Mouse (Mus musculus): ENCODE data around the gene Fbxl15. TPM values are rescaled to one million over a fixed set of nuclear protein-coding genes. Genes with fewer than 3 reads are reported as not detected.

Gene Fbxl15
- polyA plus RNA-seq, 1 experiment from 2014 or later: 15.5 TPM

GRCm38 (mm10) chr19:46362104-46362503 lies 34.1 kb downstream of the Fbxl15 start:
- Histone ChIP-seq H3K27ac (no peak overlapping the region), H3K27me3 (peaks cover 22% of the 10 kb centered on the region), H3K4me1 (peaks cover 5% of the 10 kb centered on the region), H3K4me3 (no peak overlapping the region), H3K4me2 (replicated peaks) (no peak overlapping the region), H3K9me3 (no peaks in the 10 kb centered on the region), H3K36me3 (no peaks in the 10 kb centered on the region), H3K9ac (no peak overlapping the region)
- WGBS: 85% methylated on average over 8 of the region's 8 CpGs
- no peak for ATAC-seq (ENCODE audit: low FRiP score, low read depth)

GRCm38 (mm10) chr19:46363294-46364009 lies 35.5 kb downstream of the Fbxl15 start:
- Histone ChIP-seq H3K27ac (no peak overlapping the region), H3K4me2 (replicated peaks) (no peak overlapping the region), H3K9ac (no peak overlapping the region), H3K4me3 (no peak overlapping the region), H3K36me3 (no peaks in the 10 kb centered on the region), H3K27me3 (peaks cover 8% of the 10 kb centered on the region), H3K4me1 (no peaks in the 10 kb centered on the region), H3K9me3 (no peaks in the 10 kb centered on the region)
- ATAC-seq (ENCODE audit: low FRiP score, low read depth): no peak
- WGBS: 75% methylated on average over 11 of the region's 11 CpGs

GRCm38 (mm10) chr19:46367798-46368590 lies 40.0 kb downstream of the Fbxl15 start:
- no peak overlapping the region for H3K27ac ChIP-seq
- H3K36me3 ChIP-seq: no peaks in the 10 kb centered on the region
- no peak overlapping the region for H3K4me3 ChIP-seq
- no peak for ATAC-seq (ENCODE audit: low FRiP score, low read depth)
- no peak overlapping the region for H3K4me2 ChIP-seq (replicated peaks)
- H3K9ac ChIP-seq: no peak overlapping the region
- no peaks in the 10 kb centered on the region for H3K4me1 ChIP-seq
- 81% methylated on average over 23 of the region's 23 CpGs for WGBS
- no peaks in the 10 kb centered on the region for H3K27me3 ChIP-seq
- no peaks in the 10 kb centered on the region for H3K9me3 ChIP-seq

- WGBS: 18% methylated on average over 4 of the region's 4 CpGs
- H3K4me1 ChIP-seq: no peaks in the 10 kb centered on the region
- no peak overlapping the region for H3K4me2 ChIP-seq (replicated peaks)
- no peak for ATAC-seq (ENCODE audit: low FRiP score, low read depth)
- no peak overlapping the region for H3K9ac ChIP-seq
- no peaks in the 10 kb centered on the region for H3K27me3 ChIP-seq
- H3K27ac ChIP-seq: no peak overlapping the region
- no peak overlapping the region for H3K4me3 ChIP-seq
- H3K36me3 ChIP-seq: no peaks in the 10 kb centered on the region
- H3K9me3 ChIP-seq: no peaks in the 10 kb centered on the region
Observed at GRCm38 (mm10) chr19:46369204-46369603, 41.2 kb downstream of the Fbxl15 start.

- H3K9me3 ChIP-seq: no peaks in the 10 kb centered on the region
- WGBS: 55% methylated on average over 21 of the region's 21 CpGs
- no peak overlapping the region for H3K9ac ChIP-seq
- H3K27ac ChIP-seq: no peak overlapping the region
- H3K27me3 ChIP-seq: no peaks in the 10 kb centered on the region
- peaks cover 34% of the 10 kb centered on the region for H3K36me3 ChIP-seq
- H3K4me1 ChIP-seq: peaks cover 7% of the 10 kb centered on the region; the same call in 1 of the 2 replicates
- ATAC-seq (ENCODE audit: low FRiP score, low read depth): no peak
- H3K4me3 ChIP-seq: no peak overlapping the region
- H3K4me2 ChIP-seq (replicated peaks): no peak overlapping the region
Observed at GRCm38 (mm10) chr19:46374477-46375088, 46.6 kb downstream of the Fbxl15 start.

- no peaks in the 10 kb centered on the region for H3K9me3 ChIP-seq
- no peak overlapping the region for H3K4me2 ChIP-seq (replicated peaks)
- peaks cover 43% of the 10 kb centered on the region for H3K36me3 ChIP-seq
- 67% methylated on average over 5 of the region's 5 CpGs for WGBS
- no peak overlapping the region for H3K4me3 ChIP-seq
- H3K27ac ChIP-seq: no peak overlapping the region
- no peak overlapping the region for H3K9ac ChIP-seq
- H3K27me3 ChIP-seq: no peaks in the 10 kb centered on the region
- ATAC-seq (ENCODE audit: low FRiP score, low read depth): no peak
- H3K4me1 ChIP-seq: peaks cover 7% of the 10 kb centered on the region; the same call in 1 of the 2 replicates
Observed at GRCm38 (mm10) chr19:46375489-46375888, 47.5 kb downstream of the Fbxl15 start.

- Histone ChIP-seq H3K4me1 (peaks cover 7% of the 10 kb centered on the region; the same call in 1 of the 2 replicates), H3K27me3 (no peaks in the 10 kb centered on the region), H3K4me3 (no peak overlapping the region), H3K36me3 (peaks cover 47% of the 10 kb centered on the region), H3K4me2 (replicated peaks) (no peak overlapping the region), H3K27ac (no peak overlapping the region), H3K9me3 (no peaks in the 10 kb centered on the region), H3K9ac (no peak overlapping the region)
- no peak for ATAC-seq (ENCODE audit: low FRiP score, low read depth)
- 48% methylated on average over 4 of the region's 4 CpGs for WGBS
Observed at GRCm38 (mm10) chr19:46375891-46376290, 47.9 kb downstream of the Fbxl15 start.

MicroRNA genes within 50 kb of the gene (microRNA counts, 519-probe panel; counts per million panel counts)
- microRNA mmu-miR-146b: 1,812 counts per million, percentile 21 among the panel's probes with 10 or more counts

Small RNA genes lying within 50 kb of the gene (microRNA-seq; reads per million reads assigned to microRNA genes)
- gene Mir146b: not detected

Other genes starting within 250 kb of the Fbxl15 start
- 0.52 and 0.59 TPM in 2 replicates for gene Elovl3, start 196.3 kb upstream of the Fbxl15 start, polyA plus RNA-seq (2015; fragmentation: Nextera tagmentation; extraction: Ambion mirVana)
- gene Pitx3, start 179.9 kb upstream of the Fbxl15 start, polyA plus RNA-seq (2015; fragmentation: Nextera tagmentation; extraction: Ambion mirVana): 6.8 and 9.1 TPM in 2 replicates
- gene Gbf1, start 175.7 kb upstream of the Fbxl15 start, polyA plus RNA-seq (2015; fragmentation: Nextera tagmentation; extraction: Ambion mirVana): 62.6 and 73.6 TPM in 2 replicates
- gene Nfkb2, start 23.9 kb upstream of the Fbxl15 start, polyA plus RNA-seq (2015; fragmentation: Nextera tagmentation; extraction: Ambion mirVana): 9.4 and 11.1 TPM in 2 replicates
- 4.1 and 4.8 TPM in 2 replicates for gene Psd, start 1.0 kb upstream of the Fbxl15 start, polyA plus RNA-seq (2015; fragmentation: Nextera tagmentation; extraction: Ambion mirVana)
- gene Cuedc2, start 10.5 kb downstream of the Fbxl15 start, polyA plus RNA-seq (2015; fragmentation: Nextera tagmentation; extraction: Ambion mirVana): 176 and 177 TPM in 2 replicates
- gene Mfsd13a, start 12.9 kb downstream of the Fbxl15 start, polyA plus RNA-seq (2015; fragmentation: Nextera tagmentation; extraction: Ambion mirVana): 3.5 and 4.8 TPM in 2 replicates
- 2.7 TPM in 2 replicates for gene 2310034G01Rik, start 22.1 kb downstream of the Fbxl15 start, polyA plus RNA-seq (2015; fragmentation: Nextera tagmentation; extraction: Ambion mirVana)
- 145 and 152 TPM in 2 replicates for gene Actr1a, start 67.6 kb downstream of the Fbxl15 start, polyA plus RNA-seq (2015; fragmentation: Nextera tagmentation; extraction: Ambion mirVana)
- gene Sufu, start 68.7 kb downstream of the Fbxl15 start, polyA plus RNA-seq (2015; fragmentation: Nextera tagmentation; extraction: Ambion mirVana): 36.4 and 38.8 TPM in 2 replicates
- 13.6 and 14.2 TPM in 2 replicates for gene Trim8, start 173.5 kb downstream of the Fbxl15 start, polyA plus RNA-seq (2015; fragmentation: Nextera tagmentation; extraction: Ambion mirVana)
- 178 and 183 TPM in 2 replicates for gene Arl3, start 245.0 kb downstream of the Fbxl15 start, polyA plus RNA-seq (2015; fragmentation: Nextera tagmentation; extraction: Ambion mirVana)
- 27.8 and 28.1 TPM in 2 replicates for gene Sfxn2, start 245.2 kb downstream of the Fbxl15 start, polyA plus RNA-seq (2015; fragmentation: Nextera tagmentation; extraction: Ambion mirVana)

All from limb, embryonic 13.5 days (tissue).